Mouse (Mus musculus): ENCODE measurements at regions not wholly inside any gene's neighbourhood (a gene's known extent, or its start where the extent isn't known, plus 50 kb on each side); places are given as distances from the start of the nearest gene placed in this dataset.

- TF ChIP-seq POLR2A (IDR thresholded peaks at IDR 0.05; ENCODE audit: borderline replicate concordance, extremely low read depth, insufficient read depth, insufficient read length, poor library complexity, severe bottlenecking) (no peak), CTCF (IDR thresholded peaks at IDR 0.05; ENCODE audit: borderline replicate concordance, extremely low read depth, insufficient read depth, insufficient read length) (no peak)
These were observed 695.4 kb downstream of the Crisp4 start for GRCm38 (mm10) chr1:17450295-17450694.
